Mouse (Mus musculus) granulocyte monocyte progenitor cell, adult 5-6 weeks (primary cell): Measurements from ENCODE around the gene Pla2g2f. TPM values are rescaled to one million over a fixed set of nuclear protein-coding genes. Genes with fewer than 3 reads are reported as not detected.
A peak's percentile ranks its signal among the peaks of the same experiment; 100 is the strongest.

Experiments used
- ATAC-seq: replicated peaks from 2 replicates; pipeline ENCODE4 v1.8.0; 2016; ENCODE audit warnings: mild to moderate bottlenecking, moderate TSS enrichment, inconsistent platforms; ENCODE audit not compliant: poor library complexity, severe bottlenecking
- total RNA-seq, 2 experiments: library from RNA; stranded (forward) in 1 of 2; stranded (reverse) in 1 of 2; fragments of 200-712, 200-1000 nt in 1 of 2; fragments of >200 nt in 1 of 2; fragmentation: Nextera tagmentation in 1 of 2; gene quantifications; 2 replicates each; pipeline ENCODE4 v1.2.3; 2014 to 2017

Gene Pla2g2f
- total RNA-seq, 2 experiments from 2014 or later: not detected

GRCm38 (mm10) chr4:138719264-138719596 lies 38.2 kb downstream of the Pla2g2f start:
- no peak for ATAC-seq

- no peak for ATAC-seq
Observed at GRCm38 (mm10) chr4:138718586-138719263, 38.7 kb downstream of the Pla2g2f start.

GRCm38 (mm10) chr4:138716697-138717096 lies 40.7 kb downstream of the Pla2g2f start:
- no peak for ATAC-seq

- ATAC-seq: no peak
Observed at GRCm38 (mm10) chr4:138714186-138714585, 43.2 kb downstream of the Pla2g2f start.

GRCm38 (mm10) chr4:138712621-138713020 lies 44.8 kb downstream of the Pla2g2f start:
- no peak for ATAC-seq

- no peak for ATAC-seq
Observed at GRCm38 (mm10) chr4:138712096-138712495, 45.3 kb downstream of the Pla2g2f start.

- no peak for ATAC-seq
Observed at GRCm38 (mm10) chr4:138711051-138711820, 46.2 kb downstream of the Pla2g2f start.

GRCm38 (mm10) chr4:138710633-138711032 lies 46.8 kb downstream of the Pla2g2f start:
- no peak for ATAC-seq

GRCm38 (mm10) chr4:138709944-138710343 lies 47.5 kb downstream of the Pla2g2f start:
- no peak for ATAC-seq

- no peak for ATAC-seq
Observed at GRCm38 (mm10) chr4:138709246-138709645, 48.2 kb downstream of the Pla2g2f start.

- peak; percentile 27 for ATAC-seq
Observed at GRCm38 (mm10) chr4:138708636-138709035, 48.8 kb downstream of the Pla2g2f start.

- no peak for ATAC-seq
Observed at GRCm38 (mm10) chr4:138706620-138707019, 50.8 kb downstream of the Pla2g2f start.

GRCm38 (mm10) chr4:138704169-138704568 lies 53.3 kb downstream of the Pla2g2f start:
- no peak for ATAC-seq

GRCm38 (mm10) chr4:138703591-138703990 lies 53.8 kb downstream of the Pla2g2f start:
- ATAC-seq: no peak

GRCm38 (mm10) chr4:138702528-138702927 lies 54.9 kb downstream of the Pla2g2f start:
- ATAC-seq: no peak

GRCm38 (mm10) chr4:138702031-138702430 lies 55.4 kb downstream of the Pla2g2f start:
- ATAC-seq: no peak

GRCm38 (mm10) chr4:138701111-138701510 lies 56.3 kb downstream of the Pla2g2f start:
- no peak for ATAC-seq

Other genes starting within 250 kb of the Pla2g2f start
- gene Vwa5b1, start 121.7 kb downstream of the Pla2g2f start, total RNA-seq (2014; fragmentation: Nextera tagmentation): not detected in 2 replicates
- gene Vwa5b1, start 121.7 kb downstream of the Pla2g2f start, total RNA-seq (2017): not detected in 2 replicates
- gene Pla2g2c, start 32.8 kb downstream of the Pla2g2f start, total RNA-seq (2014; fragmentation: Nextera tagmentation): not detected in 2 replicates
- gene Pla2g2c, start 32.8 kb downstream of the Pla2g2f start, total RNA-seq (2017): not detected in 2 replicates
- gene Ubxn10, start 20.5 kb downstream of the Pla2g2f start, total RNA-seq (2014; fragmentation: Nextera tagmentation): not detected in 2 replicates
- not detected in 2 replicates for gene Ubxn10, start 20.5 kb downstream of the Pla2g2f start, total RNA-seq (2017)
- gene Pla2g2d, start 18.1 kb upstream of the Pla2g2f start, total RNA-seq (2014; fragmentation: Nextera tagmentation): not detected in 2 replicates
- gene Pla2g2d, start 18.1 kb upstream of the Pla2g2f start, total RNA-seq (2017): not detected in 2 replicates
- gene Pla2g5, start 105.9 kb upstream of the Pla2g2f start, total RNA-seq (2014; fragmentation: Nextera tagmentation): not detected in 2 replicates
- gene Pla2g5, start 105.9 kb upstream of the Pla2g2f start, total RNA-seq (2017): not detected in 2 replicates
- gene Gm13030, start 116.3 kb upstream of the Pla2g2f start, total RNA-seq (2014; fragmentation: Nextera tagmentation): not detected in 2 replicates
- not detected in 2 replicates for gene Gm13030, start 116.3 kb upstream of the Pla2g2f start, total RNA-seq (2017)
- gene Pla2g2e, start 120.3 kb upstream of the Pla2g2f start, total RNA-seq (2014; fragmentation: Nextera tagmentation): not detected in 2 replicates
- gene Pla2g2e, start 120.3 kb upstream of the Pla2g2f start, total RNA-seq (2017): not detected in 2 replicates
- gene Otud3, start 156.3 kb upstream of the Pla2g2f start, total RNA-seq (2014; fragmentation: Nextera tagmentation): 3.8 and 5.7 TPM in 2 replicates
- gene Otud3, start 156.3 kb upstream of the Pla2g2f start, total RNA-seq (2017): 3.2 and 4.7 TPM in 2 replicates
- gene Rnf186, start 209.5 kb upstream of the Pla2g2f start, total RNA-seq (2014; fragmentation: Nextera tagmentation): not detected in 2 replicates
- not detected in 2 replicates for gene Rnf186, start 209.5 kb upstream of the Pla2g2f start, total RNA-seq (2017)
- 18.3 and 18.6 TPM in 2 replicates for gene Tmco4, start 215.3 kb upstream of the Pla2g2f start, total RNA-seq (2014; fragmentation: Nextera tagmentation)
- gene Tmco4, start 215.3 kb upstream of the Pla2g2f start, total RNA-seq (2017): 13.2 and 21.2 TPM in 2 replicates